Mouse (Mus musculus): ENCODE data around the gene Macrod1. TPM values are rescaled to one million over a fixed set of nuclear protein-coding genes. Genes with fewer than 3 reads are reported as not detected.
A peak's percentile ranks its signal among the peaks of the same experiment; 100 is the strongest.
"Not testable (repeated sequence)": the region's sequence is repeated elsewhere in the genome, so short reads cannot be mapped to it uniquely, and the experiment has no call there.

The Macrod1 gene
- polyA plus RNA-seq, 1 experiment from 2014 or later, result 3.6 TPM

DNA sequence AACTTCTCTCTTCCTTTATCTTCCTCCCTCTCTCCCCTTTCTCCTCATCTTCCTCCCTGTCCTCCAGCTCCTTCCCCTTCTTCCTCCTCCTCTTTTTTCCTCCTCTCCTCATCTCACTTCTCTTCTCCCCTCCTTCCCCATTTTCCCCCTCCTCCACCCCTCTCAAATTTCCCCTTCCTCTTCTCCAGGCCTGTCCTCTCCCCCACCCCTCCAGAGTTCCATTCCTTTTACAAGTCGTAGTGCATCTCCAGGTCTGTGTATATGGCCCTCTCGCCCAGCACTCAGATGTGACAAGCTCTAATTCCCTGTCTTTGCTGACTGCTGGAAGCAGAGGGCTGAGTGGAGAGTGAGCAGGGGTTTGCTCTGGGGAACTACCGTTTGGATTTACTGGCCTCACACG, 14.2 kb downstream of the Macrod1 start:
- WGBS, result 7% methylated on average over 4 of the region's 4 CpGs
- H3K4me2 ChIP-seq (ENCODE audit: low read depth, low read length, severe bottlenecking), result peak overlapping the region; percentile 31; the same call in 1 of the 2 replicates
- no peak for DNase-seq (ENCODE audit: low spot score)
- H3K4me3 ChIP-seq (ENCODE audit: low read depth, low read length), result no peak overlapping the region
- H3K9ac ChIP-seq (ENCODE audit: low read length), result peak overlapping the region; percentile 51; the same call in 1 of the 2 replicates
- H3K4me1 ChIP-seq (replicated peaks; ENCODE audit: control insufficient read depth, insufficient read depth, low read length), result peaks cover 44% of the 10 kb centered on the region
- H3K36me3 ChIP-seq (ENCODE audit: control insufficient read depth, insufficient read depth, low read length), result no peaks in the 10 kb centered on the region
- no peak for ATAC-seq (replicated peaks; ENCODE audit: low FRiP score)
- no peaks in the 10 kb centered on the region for H3K9me3 ChIP-seq (ENCODE audit: control insufficient read depth, low read length)
- peak overlapping the region; percentile 74 for H3K27ac ChIP-seq (ENCODE audit: low read depth, low read length)
- peaks cover 4% of the 10 kb centered on the region for H3K27me3 ChIP-seq (ENCODE audit: control insufficient read depth, insufficient read depth, low read length)

DNA sequence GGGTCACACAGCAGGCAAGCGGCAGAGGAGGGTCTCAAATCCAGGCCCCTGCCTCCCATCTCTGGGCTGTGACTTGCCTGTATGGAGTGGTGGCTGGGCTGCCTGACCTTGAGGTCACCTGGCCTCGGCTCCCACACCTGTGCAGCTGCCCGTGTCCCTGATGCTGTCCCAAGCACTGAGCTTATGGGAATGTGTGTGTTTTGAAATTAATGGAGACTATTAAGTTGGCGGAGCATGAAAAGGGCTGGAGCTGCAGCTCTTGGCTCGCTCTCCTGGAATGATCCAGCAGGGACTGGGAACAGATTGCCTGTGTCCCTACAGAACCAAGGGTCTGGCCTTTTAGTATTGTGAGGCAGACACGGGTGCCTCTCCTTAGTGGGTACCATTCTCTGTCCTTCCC, 15.6 kb downstream of the Macrod1 start:
- Histone ChIP-seq H3K9me3 (ENCODE audit: control insufficient read depth, low read length) (no peaks in the 10 kb centered on the region), H3K4me3 (ENCODE audit: low read depth, low read length) (no peak overlapping the region), H3K4me1 (replicated peaks; ENCODE audit: control insufficient read depth, insufficient read depth, low read length) (peaks cover 33% of the 10 kb centered on the region), H3K27me3 (ENCODE audit: control insufficient read depth, insufficient read depth, low read length) (peaks cover 2% of the 10 kb centered on the region), H3K4me2 (ENCODE audit: low read depth, low read length, severe bottlenecking) (no peak overlapping the region), H3K27ac (ENCODE audit: low read depth, low read length) (no peak overlapping the region), H3K9ac (ENCODE audit: low read length) (no peak overlapping the region), H3K36me3 (ENCODE audit: control insufficient read depth, insufficient read depth, low read length) (no peaks in the 10 kb centered on the region)
- no peak for DNase-seq (ENCODE audit: low spot score)
- WGBS, result 63% methylated on average over 6 of the region's 6 CpGs
- no peak for ATAC-seq (replicated peaks; ENCODE audit: low FRiP score)

DNA sequence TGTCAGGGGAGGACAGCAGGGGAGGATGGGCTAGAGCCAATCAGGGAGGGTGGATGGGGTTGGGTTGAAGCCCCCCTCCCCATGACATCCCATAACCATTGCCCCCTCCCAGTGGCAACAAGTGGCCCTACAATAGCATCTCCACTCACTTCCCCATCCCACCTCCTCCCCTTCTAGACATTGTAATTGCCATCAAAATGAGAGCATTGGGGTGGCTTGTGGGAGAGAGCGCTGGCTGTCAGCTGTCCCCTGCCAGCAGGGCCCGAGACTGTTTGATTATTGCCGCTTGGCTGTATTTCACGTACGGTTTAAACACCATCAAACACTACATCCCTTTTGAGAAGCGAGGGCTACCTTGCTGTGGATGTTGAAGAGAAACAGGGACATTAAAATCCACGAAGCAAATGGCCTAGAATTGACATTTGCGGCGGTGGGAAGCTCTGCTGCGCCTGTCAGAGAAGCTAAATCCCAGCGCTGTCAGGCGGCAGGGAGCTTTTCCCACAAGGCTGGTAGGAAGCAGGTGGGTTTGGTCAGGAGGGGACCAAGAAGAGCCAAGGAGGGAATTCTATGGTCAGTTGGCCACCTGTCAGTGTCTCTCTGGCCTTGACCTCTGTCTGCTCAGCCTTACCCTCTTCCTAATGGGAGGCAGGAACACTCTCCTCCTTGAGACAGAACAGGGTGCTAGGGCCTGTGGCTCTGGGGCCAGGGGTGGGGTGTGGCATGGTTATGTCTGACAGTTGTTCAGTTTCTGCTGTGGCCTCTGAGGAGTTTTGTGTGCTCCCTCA, 17.6 kb downstream of the Macrod1 start:
- whole genome bisulfite sequencing, result 40% methylated on average over 12 of the region's 12 CpGs
- DNase-seq (ENCODE audit: low spot score) (no peak), ATAC-seq (replicated peaks; ENCODE audit: low FRiP score) (no peak)
- Histone ChIP-seq H3K9me3 (ENCODE audit: control insufficient read depth, low read length) (no peaks in the 10 kb centered on the region), H3K36me3 (ENCODE audit: control insufficient read depth, insufficient read depth, low read length) (no peaks in the 10 kb centered on the region), H3K27ac (ENCODE audit: low read depth, low read length) (no peak overlapping the region), H3K9ac (ENCODE audit: low read length) (no peak overlapping the region), H3K4me3 (ENCODE audit: low read depth, low read length) (no peak overlapping the region), H3K4me1 (replicated peaks; ENCODE audit: control insufficient read depth, insufficient read depth, low read length) (peaks cover 14% of the 10 kb centered on the region), H3K4me2 (ENCODE audit: low read depth, low read length, severe bottlenecking) (no peak overlapping the region), H3K27me3 (ENCODE audit: control insufficient read depth, insufficient read depth, low read length) (no peaks in the 10 kb centered on the region; the same call in 1 of the 2 replicates)

DNA sequence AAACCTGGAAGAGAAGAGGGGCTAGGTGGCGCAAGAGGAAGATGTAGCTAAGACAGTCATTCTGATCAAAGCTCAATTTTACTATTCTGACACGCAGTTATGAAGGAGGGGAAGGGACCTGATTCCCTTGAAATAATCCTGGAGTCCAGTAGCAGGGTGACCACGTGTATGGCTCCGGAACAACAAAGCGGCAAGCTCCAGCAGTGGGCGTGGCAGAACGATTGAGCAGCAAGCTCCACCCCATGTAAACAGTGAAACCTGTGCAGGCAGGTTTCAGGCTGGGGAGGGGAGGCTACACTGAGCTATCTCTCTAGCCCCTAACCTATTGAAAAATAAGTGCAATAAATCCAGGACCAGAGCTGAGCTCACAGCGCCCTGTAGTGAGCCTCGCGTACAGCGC, 18.7 kb downstream of the Macrod1 start:
- H3K27ac ChIP-seq (ENCODE audit: low read depth, low read length); H3K4me3 ChIP-seq (ENCODE audit: low read depth, low read length); DNase-seq (ENCODE audit: low spot score); H3K4me2 ChIP-seq (ENCODE audit: low read depth, low read length, severe bottlenecking); H3K36me3 ChIP-seq (ENCODE audit: control insufficient read depth, insufficient read depth, low read length); H3K9me3 ChIP-seq (ENCODE audit: control insufficient read depth, low read length); H3K27me3 ChIP-seq (ENCODE audit: control insufficient read depth, insufficient read depth, low read length); H3K4me1 ChIP-seq (replicated peaks; ENCODE audit: control insufficient read depth, insufficient read depth, low read length); H3K9ac ChIP-seq (ENCODE audit: low read length); ATAC-seq (replicated peaks; ENCODE audit: low FRiP score): not testable (repeated sequence)
- WGBS, result 80% methylated on average over 11 of the region's 11 CpGs

DNA sequence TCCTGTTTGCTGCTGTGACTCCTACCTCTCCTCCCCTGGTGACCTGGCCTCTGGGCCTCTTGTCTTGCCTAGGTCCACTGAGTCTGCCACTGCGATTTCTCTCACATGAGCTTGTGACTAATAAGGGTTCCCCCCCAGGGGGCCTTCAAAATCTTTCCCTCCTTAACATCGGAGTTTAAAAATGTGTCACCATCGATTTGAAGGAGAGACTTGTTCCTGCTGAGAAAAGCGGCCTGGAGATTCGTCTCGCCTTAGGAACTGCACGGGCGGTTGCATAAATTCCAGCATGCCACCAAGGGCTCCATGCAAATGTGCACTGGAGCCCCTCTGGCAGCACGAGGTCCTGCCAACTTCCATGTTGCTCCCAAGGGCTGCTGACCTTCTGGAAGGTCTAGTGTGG, 21.1 kb downstream of the Macrod1 start:
- no peak for DNase-seq (ENCODE audit: low spot score)
- no peaks in the 10 kb centered on the region; the same call in 1 of the 2 replicates for H3K27me3 ChIP-seq (ENCODE audit: control insufficient read depth, insufficient read depth, low read length)
- H3K27ac ChIP-seq (ENCODE audit: low read depth, low read length), result no peak overlapping the region

DNA sequence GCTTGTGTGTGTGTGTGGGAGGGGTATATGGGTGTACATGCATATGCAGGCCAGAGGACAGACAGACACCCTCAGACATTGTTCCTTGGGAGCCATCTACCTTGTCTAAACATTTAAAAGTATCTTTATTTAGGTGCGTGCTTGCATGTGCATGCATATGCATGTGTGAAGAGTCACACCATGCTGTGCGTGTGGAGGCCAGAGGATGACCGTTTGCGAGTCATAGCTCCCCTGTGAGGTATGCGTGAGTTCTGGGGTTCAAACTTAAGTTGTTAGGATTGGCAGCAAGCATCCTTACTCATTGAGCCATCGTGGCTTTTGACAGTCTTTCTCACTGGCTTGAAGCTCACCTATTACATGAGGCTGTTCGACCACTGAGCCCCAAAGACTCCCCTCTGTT, 21.7 kb downstream of the Macrod1 start:
- DNase-seq (ENCODE audit: low spot score) (no peak), ATAC-seq (replicated peaks; ENCODE audit: low FRiP score) (no peak)
- no peak overlapping the region for H3K4me2 ChIP-seq (ENCODE audit: low read depth, low read length, severe bottlenecking)
- H3K9ac ChIP-seq (ENCODE audit: low read length), result no peak overlapping the region
- WGBS, result 90% methylated on average over 7 of the region's 7 CpGs
- no peak overlapping the region for H3K27ac ChIP-seq (ENCODE audit: low read depth, low read length)
- H3K9me3 ChIP-seq (ENCODE audit: control insufficient read depth, low read length), result no peaks in the 10 kb centered on the region
- H3K4me3 ChIP-seq (ENCODE audit: low read depth, low read length), result no peak overlapping the region
- H3K27me3 ChIP-seq (ENCODE audit: control insufficient read depth, insufficient read depth, low read length), result no peaks in the 10 kb centered on the region; the same call in 1 of the 2 replicates
- no peaks in the 10 kb centered on the region for H3K36me3 ChIP-seq (ENCODE audit: control insufficient read depth, insufficient read depth, low read length)
- peaks cover 7% of the 10 kb centered on the region; the same call in 1 of the 2 replicates for H3K4me1 ChIP-seq (replicated peaks; ENCODE audit: control insufficient read depth, insufficient read depth, low read length)

More for the DNA sequence above, 21.1 kb downstream of the Macrod1 start:
- ATAC-seq (replicated peaks; ENCODE audit: low FRiP score), result no peak
- Histone ChIP-seq H3K4me3 (ENCODE audit: low read depth, low read length) (no peak overlapping the region), H3K36me3 (ENCODE audit: control insufficient read depth, insufficient read depth, low read length) (no peaks in the 10 kb centered on the region), H3K9me3 (ENCODE audit: control insufficient read depth, low read length) (no peaks in the 10 kb centered on the region), H3K4me1 (replicated peaks; ENCODE audit: control insufficient read depth, insufficient read depth, low read length) (peaks cover 4% of the 10 kb centered on the region; the same call in 1 of the 2 replicates), H3K4me2 (ENCODE audit: low read depth, low read length, severe bottlenecking) (no peak overlapping the region), H3K9ac (ENCODE audit: low read length) (no peak overlapping the region)
- WGBS, result 69% methylated on average over 9 of the region's 9 CpGs

DNA sequence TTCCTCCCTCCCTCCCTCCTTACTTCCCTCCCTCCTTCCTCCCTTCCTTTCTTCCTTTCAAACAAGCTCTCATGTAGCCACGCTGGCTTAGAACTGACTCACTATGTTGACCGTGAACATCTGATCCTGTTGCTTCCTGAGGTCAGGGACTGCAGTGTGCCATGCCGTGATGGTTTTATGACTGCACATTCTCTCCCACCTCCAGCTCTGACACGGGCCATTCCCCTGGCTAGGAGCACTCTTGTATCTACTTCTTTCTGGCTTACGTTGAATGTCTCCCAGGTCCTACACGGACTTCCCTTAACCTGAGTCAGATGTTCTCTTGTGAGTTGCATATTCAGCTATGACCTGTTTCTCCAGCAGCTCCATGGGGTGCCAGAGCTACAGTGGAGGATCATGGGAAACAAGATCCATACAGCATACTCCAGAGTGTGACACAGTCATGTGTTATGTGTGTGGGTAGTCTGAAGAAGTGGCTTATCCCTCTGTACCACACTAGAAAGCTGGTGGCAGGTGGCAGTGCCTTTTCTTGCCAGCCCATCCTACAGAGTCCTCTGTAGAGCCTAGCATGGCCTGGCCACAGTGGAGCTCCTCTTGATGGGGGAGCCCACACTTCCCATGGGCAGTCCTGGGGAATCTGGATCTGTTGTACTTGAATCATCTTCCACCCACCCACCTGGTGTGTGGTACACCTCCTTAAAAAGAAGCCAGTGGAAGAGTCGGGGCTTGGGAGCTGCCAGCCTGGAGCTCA, 25.1 kb downstream of the Macrod1 start:
- no peaks in the 10 kb centered on the region for H3K27me3 ChIP-seq (ENCODE audit: control insufficient read depth, insufficient read depth, low read length)
- H3K27ac ChIP-seq (ENCODE audit: low read depth, low read length), result no peak overlapping the region
- peaks cover 12% of the 10 kb centered on the region; the same call in 1 of the 2 replicates for H3K4me1 ChIP-seq (replicated peaks; ENCODE audit: control insufficient read depth, insufficient read depth, low read length)

DNA sequence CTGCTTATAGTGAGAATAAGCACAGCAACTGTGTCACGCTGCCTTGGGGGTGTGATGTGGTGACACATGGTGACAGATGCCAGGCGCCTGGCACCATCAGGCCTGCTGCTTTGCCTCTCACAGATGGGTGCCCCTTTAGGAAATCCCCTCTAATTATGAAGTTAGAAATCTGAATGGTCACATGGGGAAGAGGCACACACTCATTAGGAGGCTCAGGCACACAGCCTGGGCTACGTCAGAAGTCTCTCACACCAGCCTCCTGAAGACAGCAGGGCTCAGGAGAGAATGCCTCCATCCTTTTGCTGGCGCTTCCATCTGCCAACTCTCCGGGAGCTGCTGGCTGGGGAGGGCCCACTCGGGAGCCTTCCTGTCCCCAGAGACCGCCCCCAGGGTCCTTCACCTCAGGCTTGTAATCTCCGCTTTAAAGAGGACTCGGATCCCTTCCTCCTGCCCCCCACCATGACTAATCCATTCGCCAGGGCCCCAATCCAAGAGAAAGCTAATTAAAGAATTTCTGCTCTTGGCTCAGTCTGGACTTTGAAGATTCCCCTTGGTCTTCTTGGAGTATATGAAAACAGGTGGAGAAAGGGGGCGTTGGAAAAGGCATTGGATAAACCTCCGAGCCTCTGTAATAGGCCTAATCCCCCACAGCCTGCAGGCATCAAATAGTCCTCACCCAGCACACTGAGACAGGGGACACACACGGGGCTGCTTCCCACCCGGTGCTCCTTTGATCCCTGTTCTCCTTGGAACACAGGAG, 26.6 kb downstream of the Macrod1 start:
- H3K4me2 ChIP-seq (ENCODE audit: low read depth, low read length, severe bottlenecking), result no peak overlapping the region
- DNase-seq (ENCODE audit: low spot score) (no peak), ATAC-seq (replicated peaks; ENCODE audit: low FRiP score) (peak; percentile 71)
- H3K4me3 ChIP-seq (ENCODE audit: low read depth, low read length), result no peak overlapping the region
- H3K36me3 ChIP-seq (ENCODE audit: control insufficient read depth, insufficient read depth, low read length), result no peaks in the 10 kb centered on the region
- 15% methylated on average over 14 of the region's 14 CpGs for WGBS
- peak overlapping the region; percentile 25; the same call in 1 of the 2 replicates for H3K27ac ChIP-seq (ENCODE audit: low read depth, low read length)
- no peak overlapping the region for H3K9ac ChIP-seq (ENCODE audit: low read length)
- no peaks in the 10 kb centered on the region for H3K27me3 ChIP-seq (ENCODE audit: control insufficient read depth, insufficient read depth, low read length)
- H3K9me3 ChIP-seq (ENCODE audit: control insufficient read depth, low read length), result no peaks in the 10 kb centered on the region
- peaks cover 12% of the 10 kb centered on the region; the same call in 1 of the 2 replicates for H3K4me1 ChIP-seq (replicated peaks; ENCODE audit: control insufficient read depth, insufficient read depth, low read length)

More for the DNA sequence above, 25.1 kb downstream of the Macrod1 start:
- ATAC-seq (replicated peaks; ENCODE audit: low FRiP score) (no peak), DNase-seq (ENCODE audit: low spot score) (no peak)
- no peak overlapping the region for H3K4me3 ChIP-seq (ENCODE audit: low read depth, low read length)
- H3K9ac ChIP-seq (ENCODE audit: low read length), result no peak overlapping the region
- H3K4me2 ChIP-seq (ENCODE audit: low read depth, low read length, severe bottlenecking), result no peak overlapping the region
- no peaks in the 10 kb centered on the region for H3K36me3 ChIP-seq (ENCODE audit: control insufficient read depth, insufficient read depth, low read length)
- H3K9me3 ChIP-seq (ENCODE audit: control insufficient read depth, low read length), result no peaks in the 10 kb centered on the region
- WGBS, result 79% methylated on average over 7 of the region's 7 CpGs
